Mouse (Mus musculus) adrenal gland, adult 8-10 months (tissue): ENCODE measurements around the gene Gm13276. TPM values are rescaled to one million over a fixed set of nuclear protein-coding genes. Genes with fewer than 3 reads are reported as not detected.
"Not testable (repeated sequence)": the region's sequence is repeated elsewhere in the genome, so short reads cannot be mapped to it uniquely, and the experiment has no call there.

Experiments used
- DNase-seq: peaks from one replicate; pipeline ENCODE4 v3.0.0; 2022
- total RNA-seq, 4 experiments: library from RNA; stranded (reverse); gene quantifications; 2 replicates each; pipeline ENCODE4 v1.2.4; 2022

Gm13276 gene
- total RNA-seq, 4 experiments from 2014 or later: not detected

DNA sequence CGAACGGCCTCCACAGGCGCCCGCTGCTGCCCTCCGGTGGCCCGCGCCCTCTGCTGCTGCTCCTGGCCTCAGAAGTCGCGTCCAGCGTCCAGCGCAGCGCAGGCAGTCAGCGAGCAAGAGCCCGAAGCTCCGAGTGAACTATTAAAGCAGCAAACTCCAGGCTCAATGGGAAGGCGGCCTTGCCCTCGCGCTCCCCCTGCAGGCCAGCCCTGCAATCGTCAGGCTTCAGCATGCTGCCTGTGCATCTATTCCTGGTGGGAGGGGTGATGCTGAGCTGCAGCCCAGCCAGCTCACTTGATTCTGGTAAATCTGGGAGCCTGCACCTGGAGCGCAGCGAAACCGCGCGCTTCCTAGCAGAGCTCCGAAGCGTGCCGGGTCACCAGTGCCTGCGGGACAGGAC lies 2.9 kb downstream of the Gm13276 start, which contains the start of gene Gm13277:
Gene Gm13277 (plus strand): TSS at position 231 of the 400 bp plus-strand sequence.
- peak; percentile 65 for DNase-seq

DNA sequence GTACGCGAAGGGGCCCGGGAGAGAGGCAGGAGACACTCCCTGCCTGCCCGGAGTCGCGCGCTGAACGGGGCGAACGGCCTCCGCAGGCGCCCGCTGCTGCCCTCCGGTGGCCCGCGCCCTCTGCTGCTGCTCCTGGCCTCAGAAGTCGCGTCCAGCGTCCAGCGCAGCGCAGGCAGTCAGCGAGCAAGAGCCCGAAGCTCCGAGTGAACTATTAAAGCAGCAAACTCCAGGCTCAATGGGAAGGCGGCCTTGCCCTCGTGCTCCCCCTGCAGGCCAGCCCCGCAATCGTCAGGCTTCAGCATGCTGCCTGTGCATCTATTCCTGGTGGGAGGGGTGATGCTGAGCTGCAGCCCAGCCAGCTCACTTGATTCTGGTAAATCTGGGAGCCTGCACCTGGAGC lies 5.7 kb downstream of the Gm13276 start, which contains the start of gene Gm13278:
Gene Gm13278 (plus strand): TSS at position 301 of the 400 bp plus-strand sequence.
- DNase-seq: not testable (repeated sequence)

DNA sequence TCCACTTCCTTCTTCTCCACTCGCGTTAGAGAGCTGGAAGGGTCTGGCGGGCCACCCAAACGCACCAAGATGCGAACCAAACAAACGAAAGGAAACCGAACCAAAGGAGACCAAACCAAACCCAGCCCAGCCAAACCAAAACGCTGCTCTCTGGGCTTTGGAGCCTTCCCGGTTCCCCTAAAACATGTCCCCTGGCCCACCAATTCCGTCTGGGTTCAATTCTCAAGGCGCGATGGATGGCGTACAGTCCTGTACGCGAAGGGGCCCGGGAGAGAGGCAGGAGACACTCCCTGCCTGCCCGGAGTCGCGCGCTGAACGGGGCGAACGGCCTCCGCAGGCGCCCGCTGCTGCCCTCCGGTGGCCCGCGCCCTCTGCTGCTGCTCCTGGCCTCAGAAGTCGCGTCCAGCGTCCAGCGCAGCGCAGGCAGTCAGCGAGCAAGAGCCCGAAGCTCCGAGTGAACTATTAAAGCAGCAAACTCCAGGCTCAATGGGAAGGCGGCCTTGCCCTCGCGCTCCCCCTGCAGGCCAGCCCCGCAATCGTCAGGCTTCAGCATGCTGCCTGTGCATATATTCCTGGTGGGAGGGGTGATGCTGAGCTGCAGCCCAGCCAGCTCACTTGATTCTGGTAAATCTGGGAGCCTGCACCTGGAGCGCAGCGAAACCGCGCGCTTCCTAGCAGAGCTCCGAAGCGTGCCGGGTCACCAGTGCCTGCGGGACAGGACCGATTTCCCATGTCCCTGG lies 8.6 kb downstream of the Gm13276 start, which contains the start of gene Gm13275:
Gene Gm13275 (plus strand): TSS at position 552 of the 740 bp plus-strand sequence.
- peak; percentile 71 for DNase-seq

DNA sequence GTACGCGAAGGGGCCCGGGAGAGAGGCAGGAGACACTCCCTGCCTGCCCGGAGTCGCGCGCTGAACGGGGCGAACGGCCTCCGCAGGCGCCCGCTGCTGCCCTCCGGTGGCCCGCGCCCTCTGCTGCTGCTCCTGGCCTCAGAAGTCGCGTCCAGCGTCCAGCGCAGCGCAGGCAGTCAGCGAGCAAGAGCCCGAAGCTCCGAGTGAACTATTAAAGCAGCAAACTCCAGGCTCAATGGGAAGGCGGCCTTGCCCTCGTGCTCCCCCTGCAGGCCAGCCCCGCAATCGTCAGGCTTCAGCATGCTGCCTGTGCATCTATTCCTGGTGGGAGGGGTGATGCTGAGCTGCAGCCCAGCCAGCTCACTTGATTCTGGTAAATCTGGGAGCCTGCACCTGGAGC lies 11.6 kb downstream of the Gm13276 start, which contains the start of gene Gm13279:
Gene Gm13279 (plus strand): TSS at position 301 of the 400 bp plus-strand sequence.
- not testable (repeated sequence) for DNase-seq

DNA sequence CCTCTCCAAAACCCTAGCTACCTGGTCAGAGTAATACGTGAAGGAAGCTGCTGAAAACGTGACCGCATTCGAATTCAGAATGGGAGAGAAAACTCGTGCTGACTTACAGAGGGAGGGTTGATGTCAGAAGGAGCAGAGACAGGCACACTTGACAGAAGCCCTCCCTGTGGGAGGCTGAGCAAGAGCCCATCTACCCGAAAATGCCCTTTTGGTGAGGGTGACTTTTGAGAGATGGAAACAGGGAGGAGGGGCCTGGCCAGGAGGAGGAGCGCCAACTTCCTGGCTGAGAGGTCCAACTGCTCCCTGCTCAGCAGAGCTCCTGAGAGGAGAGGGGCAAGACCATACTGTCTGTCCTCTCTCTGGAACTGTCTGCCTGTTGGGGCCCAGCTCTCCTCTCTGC lies 13.9 kb downstream of the Gm13276 start, which contains the start of gene Gm13285:
Gene Gm13285 (plus strand): TSS at position 301 of the 400 bp plus-strand sequence.
- DNase-seq: not testable (repeated sequence)

DNA sequence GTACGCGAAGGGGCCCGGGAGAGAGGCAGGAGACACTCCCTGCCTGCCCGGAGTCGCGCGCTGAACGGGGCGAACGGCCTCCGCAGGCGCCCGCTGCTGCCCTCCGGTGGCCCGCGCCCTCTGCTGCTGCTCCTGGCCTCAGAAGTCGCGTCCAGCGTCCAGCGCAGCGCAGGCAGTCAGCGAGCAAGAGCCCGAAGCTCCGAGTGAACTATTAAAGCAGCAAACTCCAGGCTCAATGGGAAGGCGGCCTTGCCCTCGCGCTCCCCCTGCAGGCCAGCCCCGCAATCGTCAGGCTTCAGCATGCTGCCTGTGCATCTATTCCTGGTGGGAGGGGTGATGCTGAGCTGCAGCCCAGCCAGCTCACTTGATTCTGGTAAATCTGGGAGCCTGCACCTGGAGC lies 17.4 kb downstream of the Gm13276 start, which contains the start of gene Gm13287:
Gene Gm13287 (plus strand): TSS at position 301 of the 400 bp plus-strand sequence.
- DNase-seq: not testable (repeated sequence)

DNA sequence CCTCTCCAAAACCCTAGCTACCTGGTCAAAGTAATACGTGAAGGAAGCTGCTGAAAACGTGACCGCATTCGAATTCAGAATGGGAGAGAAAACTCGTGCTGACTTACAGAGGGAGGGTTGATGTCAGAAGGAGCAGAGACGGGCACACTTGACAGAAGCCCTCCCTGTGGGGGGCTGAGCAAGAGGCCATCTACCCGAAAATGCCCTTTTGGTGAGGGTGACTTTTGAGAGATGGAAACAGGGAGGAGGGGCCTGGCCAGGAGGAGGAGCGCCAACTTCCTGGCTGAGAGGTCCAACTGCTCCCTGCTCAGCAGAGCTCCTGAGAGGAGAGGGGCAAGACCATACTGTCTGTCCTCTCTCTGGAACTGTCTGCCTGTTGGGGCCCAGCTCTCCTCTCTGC lies 19.7 kb downstream of the Gm13276 start, which contains the start of gene Gm13288:
Gene Gm13288 (plus strand): TSS at position 301 of the 400 bp plus-strand sequence.
- DNase-seq: not testable (repeated sequence)

DNA sequence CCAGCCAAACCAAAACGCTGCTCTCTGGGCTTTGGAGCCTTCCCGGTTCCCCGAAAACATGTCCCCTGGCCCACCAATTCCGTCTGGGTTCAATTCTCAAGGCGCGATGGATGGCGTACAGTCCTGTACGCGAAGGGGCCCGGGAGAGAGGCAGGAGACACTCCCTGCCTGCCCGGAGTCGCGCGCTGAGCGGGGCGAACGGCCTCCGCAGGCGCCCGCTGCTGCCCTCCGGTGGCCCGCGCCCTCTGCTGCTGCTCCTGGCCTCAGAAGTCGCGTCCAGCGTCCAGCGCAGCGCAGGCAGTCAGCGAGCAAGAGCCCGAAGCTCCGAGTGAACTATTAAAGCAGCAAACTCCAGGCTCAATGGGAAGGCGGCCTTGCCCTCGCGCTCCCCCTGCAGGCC lies 20.3 kb downstream of the Gm13276 start:
- DNase-seq: peak; percentile 21

DNA sequence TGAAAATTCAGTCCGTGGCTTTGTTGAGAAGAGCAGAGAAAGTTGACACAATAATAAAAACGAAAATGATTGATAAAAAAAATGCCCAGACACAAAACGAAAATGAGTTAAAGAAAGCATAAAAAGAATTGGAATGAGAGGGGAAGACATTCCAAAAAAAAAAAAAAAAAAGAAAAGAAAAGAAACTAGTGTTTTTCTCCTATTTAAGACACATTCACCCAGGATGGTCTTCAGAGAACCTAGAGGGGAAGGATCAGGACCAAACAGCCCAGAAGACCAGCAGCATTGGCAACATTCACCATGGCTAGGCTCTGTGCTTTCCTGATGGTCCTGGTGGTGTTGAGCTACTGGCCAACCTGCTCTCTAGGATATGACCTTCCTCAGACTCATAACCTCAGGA lies 30.4 kb downstream of the Gm13276 start, which contains the start of gene Ifna7:
Gene Ifna7 (plus strand): TSS at position 301 of the 400 bp plus-strand sequence.
- no peak for DNase-seq

DNA sequence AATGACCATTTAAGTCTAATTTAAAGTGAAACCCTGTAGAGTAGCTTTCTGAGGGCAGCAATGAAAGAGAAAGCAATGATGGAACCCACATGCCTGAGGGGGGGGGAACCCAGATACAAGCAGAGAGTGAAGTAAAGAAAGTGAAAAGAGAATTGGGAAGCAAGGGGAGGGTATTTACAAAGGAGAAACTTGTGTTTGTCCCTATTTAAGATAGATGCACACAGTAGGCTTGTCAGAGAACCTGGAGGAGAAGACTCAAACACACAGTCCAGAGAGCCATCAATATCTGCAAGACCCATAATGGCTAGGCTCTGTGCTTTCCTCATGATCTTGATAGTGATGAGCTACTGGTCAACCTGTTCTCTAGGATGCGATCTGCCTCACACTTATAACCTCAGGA lies 34.1 kb downstream of the Gm13276 start, which contains the start of gene Ifna11:
Gene Ifna11 (plus strand): TSS at position 301 of the 400 bp plus-strand sequence.
- DNase-seq: no peak

DNA sequence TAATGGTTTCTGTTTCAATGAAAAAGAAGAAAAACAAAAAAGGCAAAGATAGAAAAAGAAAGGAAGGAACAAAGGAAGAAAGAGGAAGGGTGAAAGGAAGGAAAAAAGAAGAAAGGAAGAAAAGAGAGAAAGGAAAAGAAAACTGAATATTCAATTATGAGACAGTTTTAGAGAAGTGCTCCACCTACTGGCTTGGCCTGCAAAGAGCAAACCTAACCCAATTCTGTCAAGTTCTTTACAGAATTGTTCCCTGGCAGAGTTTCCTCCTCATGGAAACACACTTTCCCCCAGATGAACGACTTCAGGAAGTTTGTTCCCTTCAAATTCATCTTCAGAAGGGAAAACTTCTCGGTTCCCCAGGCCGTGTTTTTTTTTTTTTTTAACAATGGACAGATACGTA lies 37.5 kb downstream of the Gm13276 start:
- DNase-seq: no peak

DNA sequence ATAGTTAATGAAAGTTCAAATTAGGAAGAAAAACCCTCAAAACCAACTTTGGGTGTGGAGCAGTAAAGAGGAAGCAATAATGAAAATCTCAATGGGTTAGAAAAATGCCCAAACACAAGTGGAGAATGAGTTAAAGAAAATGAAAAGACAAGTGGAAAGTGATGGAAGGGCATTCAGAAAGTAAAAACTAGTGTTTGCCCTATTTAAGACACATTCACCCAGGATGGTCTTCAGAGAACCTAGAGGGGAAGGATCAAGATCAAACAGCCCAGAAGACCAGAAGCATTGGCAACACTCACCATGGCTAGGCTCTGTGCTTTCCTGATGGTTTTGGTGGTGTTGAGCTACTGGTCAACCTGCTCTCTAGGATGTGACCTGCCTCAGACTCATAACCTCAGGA lies 41.6 kb downstream of the Gm13276 start, which contains the start of gene Ifna6:
Gene Ifna6 (plus strand): TSS at position 301 of the 400 bp plus-strand sequence.
- not testable (repeated sequence) for DNase-seq

DNA sequence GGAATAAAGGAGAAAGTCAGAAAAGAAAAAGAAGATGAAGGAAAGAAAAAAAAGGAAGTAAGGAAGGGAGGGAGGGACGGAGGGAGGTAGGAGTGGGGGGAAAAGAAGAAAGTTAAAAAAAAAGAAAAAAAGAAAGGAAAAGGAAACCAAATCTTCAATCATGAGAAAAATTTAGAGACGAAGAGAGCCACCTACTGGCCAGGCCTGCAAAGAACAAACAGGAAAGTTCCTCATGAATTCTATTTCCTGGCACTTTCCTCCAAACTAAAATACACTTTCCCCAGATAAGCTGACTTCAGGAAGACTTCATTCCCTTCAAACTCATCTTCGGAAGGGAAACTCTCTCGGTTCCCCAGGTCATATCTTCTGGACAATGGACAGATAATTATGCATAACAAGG lies 45.0 kb downstream of the Gm13276 start:
- DNase-seq: no peak

DNA sequence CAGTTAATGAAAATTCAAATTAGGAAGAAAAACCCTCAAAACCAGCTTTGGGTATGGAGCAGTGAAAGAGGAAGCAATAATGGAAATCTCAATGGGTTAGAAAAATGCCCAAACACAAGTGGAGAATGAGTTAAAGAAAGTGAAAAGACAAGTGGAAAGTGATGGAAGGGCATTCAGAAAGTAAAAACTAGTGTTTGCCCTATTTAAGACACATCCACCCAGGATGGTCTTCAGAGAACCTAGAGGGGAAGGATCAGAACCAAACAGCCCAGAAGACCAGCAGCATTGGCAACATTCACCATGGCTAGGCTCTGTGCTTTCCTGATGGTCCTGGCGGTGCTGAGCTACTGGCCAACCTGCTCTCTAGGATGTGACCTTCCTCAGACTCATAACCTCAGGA lies 49.7 kb downstream of the Gm13276 start, which contains the start of gene Ifna5:
Gene Ifna5 (plus strand): TSS at position 301 of the 400 bp plus-strand sequence.
- not testable (repeated sequence) for DNase-seq

Other genes starting within 250 kb of the Gm13276 start
- gene Ifna15, start 227.5 kb upstream of the Gm13276 start, total RNA-seq: not detected
- gene Ifna14, start 213.9 kb upstream of the Gm13276 start, total RNA-seq: not detected
- not detected for gene Ifna9, start 193.3 kb upstream of the Gm13276 start, total RNA-seq
- not detected for gene Ifna12, start 182.3 kb upstream of the Gm13276 start, total RNA-seq
- gene C87499, start 151.3 kb upstream of the Gm13276 start, total RNA-seq: not detected
- gene Ifna13, start 141.2 kb upstream of the Gm13276 start, total RNA-seq: not detected
- not detected for gene Ifna16, start 108.8 kb upstream of the Gm13276 start, total RNA-seq
- not detected for gene Ifna2, start 101.8 kb upstream of the Gm13276 start, total RNA-seq
- gene Ifnab, start 94.3 kb upstream of the Gm13276 start, total RNA-seq: not detected
- under 1 TPM; 0.67 to 0.92 (median 0.73) TPM for gene Gm26566, start 63.9 kb upstream of the Gm13276 start, total RNA-seq
- 100 to 1,000 TPM in 1 of 4 experiments, 10 to 100 TPM in 3; 76.7 to 100 (median 91.0) TPM for gene Klhl9, start 63.2 kb upstream of the Gm13276 start, total RNA-seq
- gene Gm13271, start 30.8 kb upstream of the Gm13276 start, total RNA-seq: not detected
- gene Gm13283, start 25.6 kb upstream of the Gm13276 start, total RNA-seq: not detected
- gene Gm13290, start 11.9 kb upstream of the Gm13276 start, total RNA-seq: under 1 TPM in 1 of 4 experiments, not detected in 3; 0.46 TPM
- gene Gm13289, start 8.8 kb upstream of the Gm13276 start, total RNA-seq: not detected
- not detected for gene Gm13272, start 5.9 kb upstream of the Gm13276 start, total RNA-seq
- gene Ifnz, start 3.6 kb upstream of the Gm13276 start, total RNA-seq: under 1 TPM in 1 of 4 experiments, not detected in 3; 0.49 TPM
- gene Gm13277, start 2.9 kb downstream of the Gm13276 start, total RNA-seq: not detected
- not detected for gene Gm13278, start 5.8 kb downstream of the Gm13276 start, total RNA-seq
- gene Gm13275, start 8.8 kb downstream of the Gm13276 start, total RNA-seq: not detected
- not detected for gene Gm13279, start 11.7 kb downstream of the Gm13276 start, total RNA-seq
- gene Gm13285, start 14.0 kb downstream of the Gm13276 start, total RNA-seq: under 1 TPM in 1 of 4 experiments, not detected in 3; 0.24 TPM
- not detected for gene Gm13287, start 17.5 kb downstream of the Gm13276 start, total RNA-seq
- gene Gm13288, start 19.8 kb downstream of the Gm13276 start, total RNA-seq: not detected
- not detected for gene Ifna7, start 30.5 kb downstream of the Gm13276 start, total RNA-seq
- not detected for gene Ifna11, start 34.2 kb downstream of the Gm13276 start, total RNA-seq
- gene Ifna6, start 41.7 kb downstream of the Gm13276 start, total RNA-seq: not detected
- gene Ifna5, start 49.8 kb downstream of the Gm13276 start, total RNA-seq: not detected
- not detected for gene Ifna4, start 56.2 kb downstream of the Gm13276 start, total RNA-seq
- gene Ifna1, start 64.4 kb downstream of the Gm13276 start, total RNA-seq: not detected
- not detected for gene Ifne, start 94.5 kb downstream of the Gm13276 start, total RNA-seq